Mouse (Mus musculus): ENCODE measurements around the gene Adcy4.

GRCm38 (mm10) chr14:55724411-55724871, 59.5 kb downstream of the Adcy4 start:
- no peak for TF ChIP-seq CTCF (IDR thresholded peaks at IDR 0.05; ENCODE audit: borderline replicate concordance, insufficient read depth, low read depth, low read length)
- TF ChIP-seq POLR2A (IDR thresholded peaks at IDR 0.05; ENCODE audit: borderline replicate concordance, insufficient read depth, low read length), result no peak

Measured in cerebellum, adult 2 months (tissue).